Mouse (Mus musculus): ENCODE data around the gene Gimap9.

The Gimap9 gene

GRCm38 (mm10) chr6:48646309-48646690, 29.6 kb upstream of the Gimap9 start:
- POLR2A ChIA-PET, result interaction anchor here in 1 of 4 experiments (0.6 to 1.6 kb wide), 4 partner anchors 124 to 563 kb away, joined by 3 to 4 read pairs (median 4); partner anchors contain the start of gene Gimap3
- CTCF ChIA-PET, result interaction anchor here (0.6 to 3.4 kb wide), 64 partner anchors 9 to 1504 kb away, joined by 3 to 50 read pairs (median 4); partner anchors contain the start of genes Gimap3 (in 2 of the 4) and Gimap5 (in 1 of the 4)

DNA sequence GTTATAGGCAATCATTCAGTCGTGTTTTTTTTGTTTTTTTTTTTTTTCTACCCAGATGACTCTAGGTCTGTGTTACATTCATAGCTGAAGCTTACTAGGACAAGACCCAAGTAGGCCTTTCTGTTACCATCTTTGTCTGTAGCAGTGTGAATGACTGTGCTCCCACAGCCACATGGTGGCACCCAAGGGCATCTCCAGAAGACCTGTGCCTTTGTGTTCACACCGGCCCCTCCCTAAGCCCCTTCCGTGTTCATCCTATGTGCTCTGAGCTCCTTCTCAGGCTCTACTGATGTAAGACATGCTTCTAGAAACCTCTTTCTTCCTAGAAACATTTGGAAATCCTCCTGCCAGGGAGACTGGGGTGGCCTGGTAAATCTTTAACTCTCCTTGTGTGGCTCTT, 28.9 kb upstream of the Gimap9 start, which contains the start of gene Gimap8:
Gimap8 (plus strand) TSS at position 240 of the 400 bp plus-strand sequence.
- ChIA-PET POLR2A (interaction anchor here in 2 of 4 experiments (0.6 to 1.3 kb wide), 5 partner anchors 18 to 622 kb away, joined by 3 to 7 read pairs (median 4); partner anchors contain the start of gene Gimap3 (in 1 of the 2)), CTCF (interaction anchor here (0.6 to 3.4 kb wide), 39 partner anchors 9 to 1234 kb away, joined by 3 to 50 read pairs (median 4); partner anchors contain the start of genes Gimap3 (in 2 of the 4) and Atp6v0e2 (in 1 of the 4))

- ChIA-PET CTCF (interaction anchor here (0.8 to 3.4 kb wide), 24 partner anchors 8 to 233 kb away, joined by 3 to 50 read pairs (median 4); partner anchors contain the start of genes Gimap3 (in 2 of the 4) and Atp6v0e2 (in 1 of the 4)), POLR2A (interaction anchor here in 1 of 4 experiments (0.8 kb wide), 1 partner anchor 623 kb away, joined by 7 read pairs; no protein-coding TSS in a partner anchor)
Observed at GRCm38 (mm10) chr6:48647611-48648010, 28.3 kb upstream of the Gimap9 start.

GRCm38 (mm10) chr6:48648779-48649178, 27.1 kb upstream of the Gimap9 start:
- ChIA-PET POLR2A (no interaction called here), CTCF (no interaction called here)

DNA sequence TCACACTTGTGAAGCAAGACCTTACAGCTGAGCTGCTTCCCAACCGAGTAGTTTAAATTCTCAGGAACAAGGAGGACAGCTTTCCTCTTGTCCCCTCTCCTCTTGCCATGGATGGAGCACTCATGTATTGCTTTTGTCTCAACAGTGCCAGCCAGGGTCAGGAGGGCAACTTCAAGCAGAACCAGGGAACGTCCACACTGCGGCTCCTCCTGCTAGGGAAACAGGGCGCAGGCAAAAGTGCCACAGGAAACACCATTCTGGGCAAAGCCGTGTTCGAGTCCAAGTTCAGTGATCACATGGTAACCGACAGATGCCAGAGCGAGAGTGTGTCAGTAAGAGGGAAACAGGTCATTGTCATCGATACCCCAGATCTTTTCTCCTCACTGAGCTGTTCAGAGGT, 25.9 kb upstream of the Gimap9 start:
- POLR2A ChIA-PET, result interaction anchor here in 1 of 4 experiments (0.6 kb wide), 1 partner anchor 228 kb away, joined by 8 read pairs; no protein-coding TSS in a partner anchor
- CTCF ChIA-PET, result interaction anchor here in 3 of 4 experiments (0.5 to 1.0 kb wide), 3 partner anchors 35 to 122 kb away, joined by 3 to 7 read pairs (median 4); no protein-coding TSS in a partner anchor

DNA sequence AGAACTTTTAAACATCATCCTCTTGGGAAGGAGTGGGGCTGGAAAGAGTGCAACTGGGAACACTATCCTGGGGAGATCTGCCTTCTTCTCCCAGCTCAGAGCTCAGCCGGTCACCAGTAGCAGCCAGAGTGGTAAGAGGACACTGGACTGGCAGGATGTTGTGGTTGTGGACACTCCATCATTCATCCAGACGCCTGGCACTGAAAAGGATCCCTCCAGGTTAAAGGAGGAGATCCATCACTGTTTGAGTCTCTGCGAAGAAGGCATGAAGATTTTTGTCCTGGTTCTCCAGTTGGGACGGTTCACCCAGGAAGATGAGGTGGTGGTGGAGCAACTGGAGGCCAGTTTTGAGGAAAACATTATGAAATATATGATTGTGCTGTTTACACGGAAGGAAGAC, 17.2 kb upstream of the Gimap9 start:
- POLR2A ChIA-PET, result no interaction called here
- CTCF ChIA-PET, result interaction anchor here in 2 of 4 experiments (0.5 to 1.0 kb wide), 2 partner anchors 156 to 616 kb away, joined by 5 to 6 read pairs; no protein-coding TSS in a partner anchor

GRCm38 (mm10) chr6:48664750-48665149, 11.2 kb upstream of the Gimap9 start:
- ChIA-PET POLR2A (interaction anchor here in 1 of 4 experiments (1.0 kb wide), 1 partner anchor 10 kb away, joined by 5 read pairs; no protein-coding TSS in a partner anchor), CTCF (no interaction called here)

DNA sequence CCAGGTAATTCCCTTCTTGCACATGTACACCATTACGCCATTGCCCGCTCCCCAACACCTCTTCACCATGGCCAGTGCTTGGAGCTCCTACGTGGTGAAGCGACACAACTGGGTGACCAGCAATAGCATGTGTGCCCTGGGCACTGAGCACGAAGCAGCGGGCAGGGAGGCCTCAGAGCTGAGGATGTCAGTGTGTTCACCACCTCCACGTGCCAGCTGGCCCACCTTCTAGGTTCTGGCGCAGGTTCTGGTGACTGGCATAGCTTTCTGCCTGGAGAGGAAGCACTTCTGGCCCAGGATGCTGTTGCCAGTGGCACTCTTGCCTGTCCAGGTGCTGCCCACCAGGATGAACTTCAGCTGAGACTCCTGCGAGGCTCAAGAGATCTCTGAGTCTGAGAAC, 10.5 kb upstream of the Gimap9 start:
- ChIA-PET POLR2A (interaction anchor here in 1 of 4 experiments (1.0 kb wide), 1 partner anchor 10 kb away, joined by 5 read pairs; no protein-coding TSS in a partner anchor), CTCF (interaction anchor here in 1 of 4 experiments (0.6 to 0.8 kb wide), 2 partner anchors 19 to 160 kb away, joined by 3 to 7 read pairs; no protein-coding TSS in a partner anchor)

DNA sequence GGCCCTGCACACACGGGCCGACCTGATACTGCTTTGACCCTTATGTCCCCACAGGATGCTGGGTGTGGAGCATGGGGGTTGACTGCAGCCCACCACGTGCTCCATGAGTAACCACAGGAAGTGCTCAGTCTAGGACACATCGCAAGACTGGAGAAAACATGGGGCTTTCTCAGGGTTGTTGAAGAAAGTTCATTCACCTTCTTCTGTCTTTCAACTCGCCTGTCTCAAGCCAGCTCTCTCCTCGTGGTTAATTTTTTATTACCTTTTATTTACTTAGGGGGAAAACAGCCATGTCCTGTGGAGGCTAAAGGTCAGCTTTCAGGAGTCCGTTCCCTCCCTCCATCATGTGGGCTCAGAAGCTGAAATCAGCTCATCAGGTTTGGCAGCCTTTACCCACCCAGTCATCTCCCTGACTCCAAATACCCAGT, 9.8 kb upstream of the Gimap9 start:
- CTCF ChIA-PET, result interaction anchor here in 2 of 4 experiments (0.6 to 0.8 kb wide), 2 partner anchors 20 to 29 kb away, joined by 3 read pairs; no protein-coding TSS in a partner anchor
- POLR2A ChIA-PET, result interaction anchor here in 1 of 4 experiments (0.5 kb wide), 1 partner anchor 582 kb away, joined by 3 read pairs; no protein-coding TSS in a partner anchor

DNA sequence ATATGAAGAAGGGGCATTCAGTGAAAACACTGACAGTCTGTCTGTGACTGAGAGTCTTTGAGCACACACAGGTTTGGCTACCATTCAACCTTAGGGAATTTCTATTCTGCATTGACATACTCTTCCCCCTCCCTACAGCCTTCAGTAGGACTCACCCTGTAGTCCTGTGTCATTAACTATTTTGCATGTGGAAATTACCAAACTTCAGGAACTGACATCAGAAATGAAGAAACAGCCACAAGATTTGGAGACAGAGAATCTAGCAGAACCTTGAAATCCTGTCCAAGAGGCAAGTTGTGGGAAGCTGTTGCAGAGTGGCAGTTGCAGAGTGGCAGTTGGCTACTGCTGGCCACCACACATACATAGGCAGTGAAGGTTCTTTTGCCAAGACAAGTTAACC, 7.9 kb upstream of the Gimap9 start:
- CTCF ChIA-PET, result interaction anchor here in 1 of 4 experiments (0.6 kb wide), 1 partner anchor 83 kb away, joined by 3 read pairs; no protein-coding TSS in a partner anchor
- POLR2A ChIA-PET, result interaction anchor here in 1 of 4 experiments (0.7 kb wide), 1 partner anchor 1260 kb away, joined by 5 read pairs; no protein-coding TSS in a partner anchor

DNA sequence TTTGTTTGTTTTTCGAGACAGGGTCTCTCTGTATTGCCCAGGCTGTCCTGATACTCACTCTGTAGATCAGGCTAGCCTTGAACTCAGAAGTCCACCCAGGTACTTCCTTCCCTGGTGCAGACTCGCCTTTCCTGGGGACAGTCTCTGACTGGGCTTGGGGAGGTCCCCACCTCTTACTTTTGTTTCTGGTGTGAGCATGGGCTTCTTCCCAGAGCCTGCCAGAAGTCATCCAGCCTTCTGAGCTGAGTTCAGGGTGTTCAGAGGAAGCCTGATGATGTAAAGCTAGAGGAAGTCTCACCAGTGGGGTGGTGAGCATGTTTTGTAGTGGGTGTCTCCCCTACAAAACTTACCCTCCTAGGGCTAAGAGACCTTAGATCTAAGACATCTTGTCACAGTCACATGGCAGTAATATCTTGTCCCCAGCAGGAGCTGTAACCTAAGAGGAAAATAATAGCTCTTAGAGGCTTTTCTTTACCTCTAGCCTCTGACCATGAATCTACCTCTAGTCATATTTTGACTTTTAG, 6.4 kb upstream of the Gimap9 start:
- ChIA-PET CTCF (interaction anchor here in 1 of 4 experiments (1.1 kb wide), 1 partner anchor 22 kb away, joined by 4 read pairs; the partner anchor contains the start of gene Gimap8), POLR2A (no interaction called here)

- CTCF ChIA-PET, result interaction anchor here in 3 of 4 experiments (0.5 to 1.6 kb wide), 7 partner anchors 27 to 1201 kb away, joined by 3 to 16 read pairs (median 4); partner anchors contain the start of gene Gimap8 (in 1 of the 3)
- POLR2A ChIA-PET, result interaction anchor here in 2 of 4 experiments (0.5 to 1.1 kb wide), 11 partner anchors 9 to 590 kb away, joined by 3 to 12 read pairs (median 3); partner anchors contain the start of gene Gimap4 (in 1 of the 2)
Observed at GRCm38 (mm10) chr6:48674291-48675058, 1.5 kb upstream of the Gimap9 start.

DNA sequence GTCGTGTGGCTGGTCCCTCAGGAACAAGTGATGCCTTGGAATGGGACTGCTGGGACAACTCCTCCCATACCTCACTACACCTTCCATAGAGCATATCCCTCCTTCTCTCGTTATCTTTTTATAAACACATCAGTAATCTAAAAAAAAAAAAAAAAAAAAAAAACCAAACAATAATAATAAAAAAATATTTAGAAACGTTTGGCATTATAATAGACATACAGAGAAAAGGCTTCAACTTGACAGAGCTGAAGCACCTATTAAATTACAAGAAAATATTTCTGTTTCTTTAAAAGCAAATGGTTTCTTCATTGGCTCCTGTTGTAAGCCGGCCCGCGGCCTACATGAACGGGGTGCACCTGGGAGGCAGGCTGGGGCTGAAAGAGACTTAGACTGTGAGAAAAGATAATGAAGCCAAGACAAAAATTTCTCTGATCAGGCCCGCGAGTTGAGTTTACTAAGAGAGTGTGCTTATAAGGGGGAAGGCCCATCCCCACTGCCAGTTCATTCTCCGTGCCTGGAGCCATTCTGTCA, 464 bp upstream of the Gimap9 start:
- POLR2A ChIA-PET, result interaction anchor here in 2 of 4 experiments (0.6 to 1.1 kb wide), 3 partner anchors 10 to 76 kb away, joined by 3 to 5 read pairs (median 4); no protein-coding TSS in a partner anchor
- CTCF ChIA-PET, result interaction anchor here in 1 of 4 experiments (1.2 to 1.6 kb wide), 2 partner anchors 28 to 30 kb away, joined by 4 to 5 read pairs; partner anchors contain the start of gene Gimap8

- ChIA-PET POLR2A (no interaction called here), CTCF (no interaction called here)
Observed at GRCm38 (mm10) chr6:48676860-48677415, 1.0 kb downstream of the Gimap9 start.

GRCm38 (mm10) chr6:48677492-48678345, 1.8 kb downstream of the Gimap9 start:
- POLR2A ChIA-PET, result interaction anchor here in 1 of 4 experiments (0.6 kb wide), 1 partner anchor 280 kb away, joined by 3 read pairs; no protein-coding TSS in a partner anchor
- CTCF ChIA-PET, result no interaction called here

GRCm38 (mm10) chr6:48678391-48678790, 2.5 kb downstream of the Gimap9 start:
- CTCF ChIA-PET, result no interaction called here

GRCm38 (mm10) chr6:48679701-48680100, 3.8 kb downstream of the Gimap9 start:
- CTCF ChIA-PET, result interaction anchor here in 1 of 4 experiments (0.6 kb wide), 1 partner anchor 34 kb away, joined by 9 read pairs; no protein-coding TSS in a partner anchor
- POLR2A ChIA-PET, result interaction anchor here in 2 of 4 experiments (0.6 kb wide), 2 partner anchors 275 to 431 kb away, joined by 3 to 4 read pairs; no protein-coding TSS in a partner anchor

More at GRCm38 (mm10) chr6:48678391-48678790, 2.5 kb downstream of the Gimap9 start:
- POLR2A ChIA-PET, result interaction anchor here in 1 of 4 experiments (0.6 kb wide), 1 partner anchor 281 kb away, joined by 3 read pairs; no protein-coding TSS in a partner anchor

Measured in embryonic stem cell, embryonic (primary cell).